Mouse (Mus musculus) intestine, embryonic 16.5 days (tissue): ENCODE data around the gene D1Ertd622e. TPM values are rescaled to one million over a fixed set of nuclear protein-coding genes. Genes with fewer than 3 reads are reported as not detected.

Source experiments
- ATAC-seq: fragments of 200-750 bp; cut with Nextera tagmentation; 2 replicates; pipeline ENCODE4 v1.8.0; 2017; ENCODE audit warnings: moderate TSS enrichment, moderate library complexity
- H3K27ac ChIP-seq: fragments of 300-500 bp; sonication (generic); 2 replicates; pipeline ENCODE4 v1.5.1; 2014; ENCODE audit warnings: mild to moderate bottlenecking, low read length
- H3K27me3 ChIP-seq: fragments of 300-500 bp; sonication (generic); replicated peaks from 2 replicates; pipeline ENCODE4 v1.6.1; 2014; ENCODE audit warnings: low read length, control low read depth, mixed read lengths; ENCODE audit not compliant: control insufficient read depth, insufficient read depth
- H3K36me3 ChIP-seq: fragments of 300-500 bp; sonication (generic); 2 replicates; pipeline ENCODE4 v1.6.1; 2014; ENCODE audit warnings: low read length, control low read depth; ENCODE audit not compliant: control insufficient read depth, insufficient read depth
- H3K4me1 ChIP-seq: fragments of 300-500 bp; sonication (generic); 2 replicates; pipeline ENCODE4 v1.6.1; 2014; ENCODE audit warnings: low read length, control low read depth, mixed read lengths; ENCODE audit not compliant: control insufficient read depth, insufficient read depth
- H3K4me2 ChIP-seq: fragments of 300-500 bp; sonication (generic); 2 replicates; pipeline ENCODE4 v1.6.1; 2014; ENCODE audit warnings: low read depth, low read length, control low read depth
- H3K4me3 ChIP-seq: fragments of 300-500 bp; sonication (generic); 2 replicates; pipeline ENCODE4 v1.5.1; 2014; ENCODE audit warnings: mild to moderate bottlenecking, low read length
- H3K9ac ChIP-seq: fragments of 300-500 bp; sonication (generic); 2 replicates; pipeline ENCODE4 v1.6.1; 2014; ENCODE audit warnings: low read depth, low read length
- H3K9me3 ChIP-seq: fragments of 300-500 bp; sonication (generic); 2 replicates; pipeline ENCODE4 v1.6.1; 2016; ENCODE audit warnings: low read length, control low read depth; ENCODE audit not compliant: control insufficient read depth
- WGBS: fragments of 180-500 bp; shearing (Covaris S2); extraction: QIAGEN DNeasy Blood & Tissue Kit; methylation state at CpG from one replicate; pipeline ENCODE4 v1.1.7; 2014; 5-methylcytosine and 5-hydroxymethylcytosine counted together
- polyA plus RNA-seq: library from polyadenylated mRNA; unstranded; fragments of >200 nt; fragmentation: Nextera tagmentation; extraction: Ambion mirVana; gene quantifications from 2 replicates; pipeline ENCODE4 v1.2.1, GENCODE M21; 2015

D1Ertd622e gene
- polyA plus RNA-seq, 1 experiment from 2014 or later, result 20.5 TPM

- Histone ChIP-seq H3K36me3 (no peaks in the 10 kb centered on the region), H3K27me3 (no peaks in the 10 kb centered on the region), H3K4me1 (no peaks in the 10 kb centered on the region), H3K27ac (no peak overlapping the region), H3K9ac (no peak overlapping the region), H3K9me3 (no peaks in the 10 kb centered on the region), H3K4me2 (no peak overlapping the region), H3K4me3 (no peak overlapping the region)
- ATAC-seq, result no peak
- 84% methylated on average over 3 of the region's 3 CpGs for WGBS
Measured at GRCm38 (mm10) chr1:97576576-97576975, 85.3 kb downstream of the D1Ertd622e start.

- Histone ChIP-seq H3K4me1 (no peaks in the 10 kb centered on the region), H3K9me3 (no peaks in the 10 kb centered on the region), H3K9ac (no peak overlapping the region), H3K36me3 (no peaks in the 10 kb centered on the region), H3K4me3 (no peak overlapping the region), H3K27ac (no peak overlapping the region), H3K4me2 (no peak overlapping the region), H3K27me3 (no peaks in the 10 kb centered on the region)
- ATAC-seq, result no peak
- WGBS, result 71% methylated on average over 9 of the region's 9 CpGs
Measured at GRCm38 (mm10) chr1:97570814-97571213, 91.1 kb downstream of the D1Ertd622e start.

- Histone ChIP-seq H3K4me2 (no peak overlapping the region), H3K27ac (no peak overlapping the region), H3K4me1 (no peaks in the 10 kb centered on the region), H3K36me3 (no peaks in the 10 kb centered on the region), H3K4me3 (no peak overlapping the region), H3K9ac (no peak overlapping the region), H3K9me3 (no peaks in the 10 kb centered on the region), H3K27me3 (no peaks in the 10 kb centered on the region)
- 93% methylated on average over 4 of the region's 4 CpGs for WGBS
- no peak for ATAC-seq
Measured at GRCm38 (mm10) chr1:97567956-97568355, 93.9 kb downstream of the D1Ertd622e start.

GRCm38 (mm10) chr1:97564641-97565040 lies 97.2 kb downstream of the D1Ertd622e start:
- Histone ChIP-seq H3K9me3 (no peaks in the 10 kb centered on the region), H3K4me1 (no peaks in the 10 kb centered on the region), H3K27me3 (no peaks in the 10 kb centered on the region), H3K9ac (no peak overlapping the region), H3K4me3 (no peak overlapping the region), H3K27ac (no peak overlapping the region), H3K36me3 (no peaks in the 10 kb centered on the region), H3K4me2 (no peak overlapping the region)
- WGBS, result 87% methylated on average over 1 of the region's 1 CpGs
- no peak for ATAC-seq

GRCm38 (mm10) chr1:97562867-97563266 lies 99.0 kb downstream of the D1Ertd622e start:
- H3K27me3 ChIP-seq, result no peaks in the 10 kb centered on the region
- no peaks in the 10 kb centered on the region for H3K36me3 ChIP-seq
- ATAC-seq, result no peak
- no peak overlapping the region for H3K4me2 ChIP-seq
- H3K4me1 ChIP-seq, result no peaks in the 10 kb centered on the region
- WGBS, result 86% methylated on average over 3 of the region's 3 CpGs
- H3K9ac ChIP-seq, result no peak overlapping the region
- H3K9me3 ChIP-seq, result no peaks in the 10 kb centered on the region
- no peak overlapping the region for H3K27ac ChIP-seq
- H3K4me3 ChIP-seq, result no peak overlapping the region

Other genes starting within 250 kb of the D1Ertd622e start
- gene Gin1, start 108.1 kb upstream of the D1Ertd622e start, polyA plus RNA-seq, result 13.9 and 15.4 TPM in 2 replicates
- gene Ppip5k2, start 108.3 kb upstream of the D1Ertd622e start, polyA plus RNA-seq, result 32.1 and 35.1 TPM in 2 replicates